16 mouse cellular contexts compared by ENCODE assay signal in the genomic region with DNA sequence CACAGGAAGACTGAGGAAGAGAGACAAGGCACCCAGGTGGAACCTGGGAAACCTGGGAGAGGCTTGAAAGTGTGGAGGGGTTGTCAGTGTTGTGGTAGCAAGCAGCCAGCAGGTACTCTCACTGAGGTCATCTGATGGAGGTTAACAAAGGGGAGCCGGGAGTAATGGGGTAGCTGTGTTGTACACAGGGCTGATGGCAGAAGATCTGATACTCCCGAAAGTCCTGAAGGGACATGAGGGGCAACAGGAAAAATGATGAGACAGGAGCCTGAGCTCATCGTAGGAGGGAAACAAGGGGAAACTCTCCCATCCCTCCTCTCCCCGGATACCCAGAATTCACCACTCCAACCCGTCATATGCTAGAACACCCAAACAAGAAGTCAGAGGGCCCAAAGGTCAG.
"Had no signal": no experiment of that assay in that cellular context is flagged by ENCODE, and none has a peak within 500 bp of the region (broad histone marks: within the 10 kb centered on the region; RNA-seq: fewer than 3 reads in every experiment).

No protein-coding gene starts in this region.

- H3K4me2 ChIP-seq: liver, embryonic 13.5 days; midbrain, embryonic 13.5 days; neural tube, embryonic 12.5 days; neural tube, embryonic 15.5 days had no signal

- H3K9ac ChIP-seq: liver, embryonic 13.5 days; midbrain, embryonic 13.5 days; neural tube, embryonic 12.5 days; neural tube, embryonic 15.5 days had no signal

- DNase-seq: kidney, adult 2 months; kidney, postnatal 36 days; layer of hippocampus, adult 9-11 months; layer of hippocampus, postnatal 36 days; liver, embryonic 13.5 days; lung, adult 2 months; lung, postnatal 14 days; thymus, adult 18-20 months; thymus, postnatal 36 days had no signal

- H3K9me3 ChIP-seq: liver, embryonic 13.5 days; midbrain, embryonic 13.5 days; neural tube, embryonic 12.5 days; neural tube, embryonic 15.5 days had no signal

- H3K27me3 ChIP-seq: liver, embryonic 13.5 days; midbrain, embryonic 13.5 days; neural tube, embryonic 12.5 days; neural tube, embryonic 15.5 days had no signal

- H3K4me3 ChIP-seq: left cerebral cortex, adult 2 months; liver, embryonic 13.5 days; midbrain, embryonic 13.5 days; neural tube, embryonic 12.5 days; neural tube, embryonic 15.5 days had no signal

- H3K36me3 ChIP-seq: liver, embryonic 13.5 days; midbrain, embryonic 13.5 days; neural tube, embryonic 12.5 days; neural tube, embryonic 15.5 days had no signal

- H3K27ac ChIP-seq: kidney, postnatal 0 days; left cerebral cortex, adult 2 months; liver, embryonic 13.5 days; midbrain, embryonic 13.5 days; neural tube, embryonic 12.5 days; neural tube, embryonic 15.5 days; stomach, postnatal 0 days had no signal

- ATAC-seq: intestine, postnatal 0 days; midbrain, embryonic 13.5 days had no signal

- H3K4me1 ChIP-seq: liver, embryonic 13.5 days; neural tube, embryonic 12.5 days had no signal
